Mouse (Mus musculus) CD4-positive, CD25-positive, alpha-beta regulatory T cell, adult 9 weeks (primary cell): ENCODE data around the gene Uba5. TPM values are rescaled to one million over a fixed set of nuclear protein-coding genes. Genes with fewer than 3 reads are reported as not detected.

ENCODE experiments used
- polyA plus RNA-seq: library from polyadenylated mRNA; unstranded; fragments of 100-300 nt; shearing (Covaris generic); gene quantifications from one replicate; pipeline ENCODE4 v1.2.1, GENCODE M21; 2017

Uba5 gene
- polyA plus RNA-seq, result 19.5 TPM

GRCm38 (mm10) chr9:104062430-104063243 is at the start of gene Uba5:
Gene Uba5 (minus strand): TSS chr9:104063134.

GRCm38 (mm10) chr9:104063244-104063961 is 469 bp upstream of the Uba5 start, which contains the start of gene Acad11:
Gene Acad11 (plus strand): TSS chr9:104063377.

GRCm38 (mm10) chr9:104040362-104040761 is 22.6 kb downstream of the Uba5 start, which contains the start of gene Gm28305:
Gene Gm28305 (plus strand): TSS chr9:104040662.

GRCm38 (mm10) chr9:104001921-104002859 is 60.7 kb downstream of the Uba5 start, which contains the start of gene Nphp3:
Gene Nphp3 (plus strand): TSS chr9:104002544.

Other genes starting within 250 kb of the Uba5 start
- 0.30 TPM for gene Nphp3, start 60.6 kb downstream of the Uba5 start, polyA plus RNA-seq
- not detected for gene Gm28305, start 22.5 kb downstream of the Uba5 start, polyA plus RNA-seq
- 14.7 TPM for gene Acad11, start 243 bp upstream of the Uba5 start, polyA plus RNA-seq
- gene Ackr4, start 63.8 kb upstream of the Uba5 start, polyA plus RNA-seq, result 0.99 TPM
- 41.4 TPM for gene Dnajc13, start 199.8 kb upstream of the Uba5 start, polyA plus RNA-seq